Mouse (Mus musculus): ENCODE data around the gene Gm29735.
"Not testable (repeated sequence)": the region's sequence is repeated elsewhere in the genome, so short reads cannot be mapped to it uniquely, and the experiment has no call there.

The Gm29735 gene

DNA sequence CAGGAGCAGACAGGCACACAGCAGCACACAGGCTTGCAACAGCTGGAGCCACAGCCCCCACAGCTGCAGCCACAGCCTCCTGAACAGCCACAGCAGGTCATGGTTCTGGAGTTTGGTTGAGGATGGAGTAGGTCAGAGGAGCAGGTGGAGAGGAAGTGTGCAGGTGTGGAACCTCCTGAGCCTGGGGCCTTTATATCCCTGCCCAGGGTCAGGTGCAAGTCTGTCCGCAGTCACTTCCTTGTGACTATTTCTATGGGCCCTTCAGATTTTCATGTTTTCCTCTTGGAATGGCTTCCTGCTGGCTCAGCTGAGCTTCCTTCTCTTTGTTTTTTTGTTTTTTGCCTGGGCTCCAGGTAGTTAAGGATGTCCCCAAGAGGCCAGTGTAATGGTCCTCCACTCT is 36.3 kb downstream of the Gm29735 start, which contains the start of gene Gm45618:
Gene Gm45618 (minus strand): TSS at position 101 of the 400 bp plus-strand sequence.
- in situ Hi-C loops (cut with MboI, MseI) = not testable (repeated sequence)

DNA sequence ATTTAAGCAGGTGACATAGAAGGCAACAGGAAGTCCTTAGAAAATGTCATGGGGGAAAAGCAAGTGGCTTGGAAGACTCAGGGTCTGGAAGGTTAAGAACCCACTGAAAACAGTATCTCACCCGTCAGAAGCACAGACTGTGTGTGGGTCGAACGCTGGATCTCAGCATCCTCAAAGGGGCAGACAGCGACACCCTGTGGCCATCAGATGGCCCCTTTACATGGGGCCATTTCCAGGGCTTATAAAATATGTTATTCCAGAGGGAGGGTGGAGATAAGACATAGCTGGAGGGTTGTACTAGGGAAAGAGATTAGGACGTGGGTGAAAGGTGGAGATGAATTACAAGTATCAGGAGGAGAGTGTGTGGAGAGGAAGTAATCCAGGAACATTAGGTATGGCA is 37.3 kb downstream of the Gm29735 start:
- in situ Hi-C loops (cut with MboI, MseI) = loop anchor here (10.0 kb wide), 1 partner anchor 1505 kb away; the partner anchor contains the start of gene Tnfrsf26

Measured in T-helper 2 cell (primary cell).